Mouse (Mus musculus): ENCODE data around the gene Rxfp4.
A peak's percentile ranks its signal among the peaks of the same experiment; 100 is the strongest.
"Not testable (repeated sequence)": the region's sequence is repeated elsewhere in the genome, so short reads cannot be mapped to it uniquely, and the experiment has no call there.

Rxfp4 gene

DNA sequence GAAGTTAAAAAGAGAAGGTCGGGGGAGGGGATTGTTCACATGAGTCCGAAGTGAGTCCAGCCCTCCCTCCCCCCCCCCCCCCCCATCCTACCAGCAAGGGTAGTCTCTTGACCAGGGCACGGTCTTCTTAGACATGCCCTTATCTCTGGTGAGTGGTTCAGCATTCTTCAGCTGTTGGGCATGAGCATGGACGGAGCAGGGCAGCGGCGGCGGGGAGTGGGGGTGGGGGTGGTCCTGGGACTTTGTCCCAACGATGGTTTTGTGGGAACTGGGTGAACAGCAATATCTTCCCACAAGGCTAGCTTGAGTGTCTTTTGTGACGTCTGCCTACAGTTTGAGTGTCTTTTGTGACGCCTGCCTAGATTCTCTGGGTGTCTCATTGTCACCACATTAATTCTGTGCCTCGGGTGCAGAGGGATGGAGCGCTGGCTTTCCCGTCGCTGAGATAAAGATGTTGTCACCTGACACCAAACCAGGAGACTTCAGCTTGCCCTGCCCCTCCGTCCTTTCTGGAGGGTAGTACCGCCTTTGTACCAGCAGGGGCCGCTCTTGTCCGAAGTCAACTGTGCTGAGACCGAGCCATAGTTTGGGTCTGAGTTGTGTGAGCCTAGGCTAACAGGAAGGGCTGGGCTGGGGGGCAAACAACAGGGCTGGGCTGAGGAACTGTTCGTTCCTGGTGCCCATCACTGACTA is 45.7 kb downstream of the Rxfp4 start:
- DNase-seq: peak; percentile 89

DNA sequence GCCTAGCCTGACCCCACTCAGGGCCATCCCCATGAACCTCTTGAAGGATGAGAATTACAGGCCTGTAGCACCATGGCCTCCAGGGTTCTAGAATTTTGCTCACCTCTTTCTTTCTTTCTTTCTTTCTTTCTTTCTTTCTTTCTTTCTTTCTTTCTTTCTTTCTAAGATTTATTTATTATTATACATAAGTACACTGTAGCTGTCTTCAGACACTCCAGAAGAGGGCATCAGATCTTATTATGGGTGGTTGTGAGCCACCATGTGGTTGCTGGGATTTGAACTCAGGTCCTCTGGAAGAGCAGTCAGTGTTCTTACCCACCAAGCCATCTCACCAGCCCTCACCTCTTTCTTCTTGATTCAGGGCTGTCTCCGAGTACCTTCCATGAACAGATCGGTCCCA is 47.3 kb downstream of the Rxfp4 start, which contains the start of gene Arhgef2:
Gene Arhgef2, plus strand, starts transcription at position 301 of the 400 bp plus-strand sequence.
- not testable (repeated sequence) for DNase-seq

DNA sequence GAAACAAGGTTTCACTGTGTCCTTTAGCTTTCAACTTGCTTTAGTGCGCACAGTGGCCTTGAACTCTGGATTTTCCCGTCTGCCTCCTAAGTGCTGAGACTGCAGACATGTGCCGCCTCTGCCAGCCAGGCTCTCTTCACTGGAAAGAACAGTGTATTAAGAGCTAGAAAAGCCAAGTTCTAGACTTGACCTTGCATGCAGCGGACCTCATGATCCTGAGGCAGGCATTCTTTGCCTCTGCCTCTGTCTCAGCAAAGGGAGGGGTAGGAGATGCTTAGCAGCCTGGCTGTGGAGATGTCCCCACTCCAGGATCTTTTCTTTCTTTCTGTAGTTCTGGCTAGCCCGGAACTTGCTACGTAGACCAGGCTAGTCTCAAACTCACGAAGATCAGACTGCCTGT is 48.1 kb downstream of the Rxfp4 start:
- DNase-seq: no peak

DNA sequence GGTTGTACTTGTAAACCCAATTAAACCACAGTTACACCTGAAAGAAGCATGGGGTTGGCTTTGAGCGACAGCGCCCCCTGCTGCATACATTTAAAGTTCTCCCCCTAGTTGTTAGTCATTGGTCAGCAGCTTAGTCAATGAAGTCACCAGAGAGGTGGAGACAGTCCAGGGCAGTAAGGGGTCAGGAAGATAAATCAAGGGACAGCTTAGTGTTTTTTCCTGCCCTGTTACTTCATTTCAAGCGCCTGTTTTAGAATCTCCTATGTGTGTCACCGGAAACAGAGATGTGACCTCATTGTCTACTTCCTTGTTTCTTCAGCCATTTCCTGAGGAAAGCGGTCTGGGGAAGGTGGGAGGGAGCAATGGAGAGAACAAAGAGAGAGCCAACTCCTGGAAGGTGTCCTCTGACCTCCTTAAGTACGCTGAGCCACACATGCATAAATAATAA is 49.2 kb downstream of the Rxfp4 start:
- DNase-seq: peak; percentile 58

DNA sequence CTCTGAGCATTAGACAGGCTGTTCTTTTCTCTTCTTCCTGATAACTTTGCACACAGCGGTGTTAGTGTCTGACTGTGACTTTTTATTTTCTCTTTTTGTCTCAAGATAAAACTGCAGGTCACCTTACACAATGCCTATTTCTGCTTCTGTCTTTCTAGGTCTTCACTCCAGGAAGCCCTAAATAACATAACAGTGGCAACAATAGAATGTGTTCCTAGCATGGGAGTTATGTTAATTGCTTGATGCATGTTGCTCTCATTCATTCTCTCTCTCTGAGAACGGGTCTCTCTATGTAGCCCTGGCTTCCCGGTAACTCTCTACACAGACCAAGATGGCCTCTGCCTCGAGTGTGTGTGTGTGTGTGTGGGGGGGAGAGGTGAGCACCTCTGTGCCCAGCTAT is 50.5 kb downstream of the Rxfp4 start:
- no peak for DNase-seq

All from cerebellum, adult 9-11 months (tissue).